Mouse (Mus musculus) left cerebral cortex, adult 6 months (tissue): ENCODE results near the gene Taf9b. TPM values are rescaled to one million over a fixed set of nuclear protein-coding genes. Genes with fewer than 3 reads are reported as not detected.

Experiments used
- long read RNA-seq, 2 experiments: library from polyadenylated mRNA; unstranded; transcript quantifications; one replicate each; pipeline ENCODE4 v2.0.0; 2019 to 2020
- polyA plus RNA-seq: library from polyadenylated mRNA; unstranded; fragments of <200 nt; fragmentation: Nextera tagmentation; gene quantifications from 2 replicates; pipeline ENCODE4 v1.2.3, GENCODE M21; 2021

Gene Taf9b
- polyA plus RNA-seq, result 27.3 and 29.1 TPM in 2 replicates
- long read RNA-seq, experiment 1, transcript Taf9b-201 (7 exons, 2,633 nt), result major isoform, 214 of 227 reads
- long read RNA-seq, experiment 1, partial matches to known transcripts, result 8 of 227 reads
- long read RNA-seq, experiment 1, other reads (novel, unspliced or antisense), result 5 of 227 reads
- long read RNA-seq, experiment 2, transcript Taf9b-201 (7 exons, 2,633 nt), result major isoform, 24 of 30 reads
- long read RNA-seq, experiment 2, partial matches to known transcripts, result 1 of 30 reads
- long read RNA-seq, experiment 2, other reads (novel, unspliced or antisense), result 5 of 30 reads

GRCm38 (mm10) chrX:106221058-106221457 is at the start of gene Taf9b:
Gene Taf9b, minus strand, starts transcription at chrX:106221158.

GRCm38 (mm10) chrX:106255276-106255675 is 34.3 kb upstream of the Taf9b start, which contains the start of gene Fnd3c2:
Gene Fnd3c2, minus strand, starts transcription at chrX:106255376.

GRCm38 (mm10) chrX:106186713-106187649 is 34.0 kb downstream of the Taf9b start, which contains the start of gene Pgk1:
Gene Pgk1, plus strand, starts transcription at chrX:106187100.

Other genes starting within 250 kb of the Taf9b start
- gene Magt1, start 209.3 kb downstream of the Taf9b start, polyA plus RNA-seq, result 7.5 and 8.3 TPM in 2 replicates
- gene Cox7b, start 205.5 kb downstream of the Taf9b start, polyA plus RNA-seq, result 1,008 and 1,313 TPM in 2 replicates
- 1.3 and 1.9 TPM in 2 replicates for gene Atp7a, start 193.9 kb downstream of the Taf9b start, polyA plus RNA-seq
- 0.51 and 0.58 TPM in 2 replicates for gene Tlr13, start 78.0 kb downstream of the Taf9b start, polyA plus RNA-seq
- 455 and 553 TPM in 2 replicates for gene Pgk1, start 34.1 kb downstream of the Taf9b start, polyA plus RNA-seq
- not detected in 2 replicates for gene Fnd3c2, start 34.2 kb upstream of the Taf9b start, polyA plus RNA-seq